Mouse (Mus musculus) CH12.LX (cell line): Measurements from ENCODE around the gene Fam20a.

Source experiments
- CTCF ChIP-seq, 2 experiments: IDR thresholded peaks in 1 of 2; conservative IDR thresholded peaks in 1 of 2; 2 replicates each; pipeline ENCODE4 v1.5.1; 2011 to 2012; ENCODE audit warnings: low read depth in 2 of 2, low read length in 2 of 2, improper control_type of control experiment in 1 of 2, inconsistent platforms in 1 of 2, mild to moderate bottlenecking in 1 of 2, moderate library complexity in 1 of 2
- KAT2A ChIP-seq: IDR thresholded peaks from 2 replicates; pipeline ENCODE4 v1.6.1; 2012; ENCODE audit warnings: low read length, improper control_type of control experiment, inconsistent platforms; ENCODE audit not compliant: insufficient replicate concordance
- SMC3 ChIP-seq: IDR thresholded peaks from 2 replicates; pipeline ENCODE4 v1.6.1; 2011; ENCODE audit warnings: low read depth, low read length, improper control_type of control experiment
- ZMIZ1 ChIP-seq: IDR thresholded peaks from 2 replicates; pipeline ENCODE4 v1.6.1; 2012; ENCODE audit warnings: low read depth, mild to moderate bottlenecking, inconsistent platforms, low read length, improper control_type of control experiment

- TF ChIP-seq KAT2A (no peak), ZMIZ1 (no peak), CTCF (conservative IDR thresholded peaks at IDR 0.05 in 1 of 2, IDR thresholded peaks at IDR 0.05 in 1 of 2; ENCODE audit: low read depth in 2 of 2, low read length in 2 of 2) (no peak), SMC3 (no peak)
Observed at GRCm38 (mm10) chr11:109698740-109699139, 23.3 kb downstream of the Fam20a start.
